Mouse (Mus musculus) olfactory bulb, adult 2 months (tissue): Measurements from ENCODE around the gene Lrrc27.

Source experiments
- CTCF ChIP-seq: fragments of 200-500 bp; IDR thresholded peaks from 2 replicates; pipeline ENCODE4 v1.5.1; 2012; ENCODE audit warnings: low read depth, mild to moderate bottlenecking, low read length, moderate library complexity; ENCODE audit not compliant: insufficient read depth
- POLR2A ChIP-seq: fragments of 200-500 bp; IDR thresholded peaks from 2 replicates; pipeline ENCODE4 v1.6.1; 2012; ENCODE audit warnings: mild to moderate bottlenecking, low read depth, low read length, moderate library complexity; ENCODE audit not compliant: insufficient read depth

- TF ChIP-seq POLR2A (no peak), CTCF (no peak)
Measured at GRCm38 (mm10) chr7:139216464-139216863, 3.7 kb downstream of the Lrrc27 start.
